Mouse (Mus musculus) cerebellum, postnatal 14 days (tissue): ENCODE results near the gene Tor1a.
"Not testable (repeated sequence)": the region's sequence is repeated elsewhere in the genome, so short reads cannot be mapped to it uniquely, and the experiment has no call there.

Experiments
- DNase-seq, 2 experiments: peaks; one replicate each; pipeline ENCODE4 v3.0.0; 2021; ENCODE audit warnings: mixed read lengths in 2 of 2

The Tor1a gene

GRCm38 (mm10) chr2:30917649-30918048 is 50.1 kb downstream of the Tor1a start:
- no peak for DNase-seq

GRCm38 (mm10) chr2:30915933-30916332 is 51.8 kb downstream of the Tor1a start:
- not testable (repeated sequence) for DNase-seq

GRCm38 (mm10) chr2:30915376-30915775 is 52.4 kb downstream of the Tor1a start:
- DNase-seq, result no peak

- no peak for DNase-seq
These were observed 52.9 kb downstream of the Tor1a start for GRCm38 (mm10) chr2:30914836-30915235.

DNA sequence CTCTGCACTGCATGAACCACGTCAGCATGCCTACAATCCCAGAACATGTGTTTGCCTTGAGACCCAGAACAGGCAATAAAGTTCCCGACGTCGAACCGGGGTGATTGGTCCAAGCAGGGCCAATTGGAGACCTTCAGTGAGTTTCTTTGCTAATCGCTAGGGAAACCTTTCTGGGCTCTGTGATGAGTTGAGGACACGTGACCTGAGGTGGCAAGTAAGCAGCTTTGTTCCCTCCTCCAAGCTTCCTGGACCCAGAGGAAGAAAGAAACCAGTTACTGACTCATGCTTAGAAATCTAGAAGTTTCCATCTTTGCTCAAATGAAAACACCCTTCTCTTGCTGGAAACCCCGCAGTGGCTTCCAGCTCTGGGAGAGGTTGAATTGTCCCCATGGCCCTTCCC is 54.7 kb downstream of the Tor1a start:
- DNase-seq, result no peak

- no peak for DNase-seq
These were observed 55.4 kb downstream of the Tor1a start for GRCm38 (mm10) chr2:30912291-30912773.
